Mouse (Mus musculus): Measurements from ENCODE around the gene Adgrl2.

Gene Adgrl2

GRCm38 (mm10) chr3:148920881-148921280, 69.5 kb downstream of the Adgrl2 start:
- DNase-seq: peak in 1 of 2 experiments; percentile 19

- no peak for DNase-seq
Measured at GRCm38 (mm10) chr3:148918425-148918824, 71.9 kb downstream of the Adgrl2 start.

- no peak for DNase-seq
Measured at GRCm38 (mm10) chr3:148917837-148918236, 72.5 kb downstream of the Adgrl2 start.

GRCm38 (mm10) chr3:148916226-148916625, 74.1 kb downstream of the Adgrl2 start:
- DNase-seq: no peak

GRCm38 (mm10) chr3:148912944-148913684, 77.2 kb downstream of the Adgrl2 start:
- no peak for DNase-seq

- DNase-seq: no peak
Measured at GRCm38 (mm10) chr3:148912536-148912935, 77.8 kb downstream of the Adgrl2 start.

GRCm38 (mm10) chr3:148907873-148908272, 82.5 kb downstream of the Adgrl2 start:
- DNase-seq: no peak

GRCm38 (mm10) chr3:148907024-148907778, 83.2 kb downstream of the Adgrl2 start:
- no peak for DNase-seq

- no peak for DNase-seq
Measured at GRCm38 (mm10) chr3:148905906-148906779, 84.2 kb downstream of the Adgrl2 start.

GRCm38 (mm10) chr3:148905435-148905834, 84.9 kb downstream of the Adgrl2 start:
- DNase-seq: no peak

- DNase-seq: no peak
Measured at GRCm38 (mm10) chr3:148899857-148900256, 90.5 kb downstream of the Adgrl2 start.

- DNase-seq: no peak
Measured at GRCm38 (mm10) chr3:148899416-148899815, 90.9 kb downstream of the Adgrl2 start.

GRCm38 (mm10) chr3:148898535-148899250, 91.7 kb downstream of the Adgrl2 start:
- no peak for DNase-seq

GRCm38 (mm10) chr3:148896281-148896680, 94.1 kb downstream of the Adgrl2 start:
- DNase-seq: no peak

- DNase-seq: no peak
Measured at GRCm38 (mm10) chr3:148895396-148896109, 94.8 kb downstream of the Adgrl2 start.

- no peak for DNase-seq
Measured at GRCm38 (mm10) chr3:148894867-148895266, 95.5 kb downstream of the Adgrl2 start.

- DNase-seq: no peak
Measured at GRCm38 (mm10) chr3:148887902-148888301, 102.5 kb downstream of the Adgrl2 start.

- DNase-seq: peak; percentile 84 to 90
Measured at GRCm38 (mm10) chr3:148886956-148887355, 103.4 kb downstream of the Adgrl2 start.

- no peak for DNase-seq
Measured at GRCm38 (mm10) chr3:148885980-148886668, 104.2 kb downstream of the Adgrl2 start.

- DNase-seq: no peak
Measured at GRCm38 (mm10) chr3:148885184-148885583, 105.2 kb downstream of the Adgrl2 start.

- no peak for DNase-seq
Measured at GRCm38 (mm10) chr3:148881431-148881830, 108.9 kb downstream of the Adgrl2 start.
